Mouse (Mus musculus): ENCODE results near the gene Pycr2. TPM values are rescaled to one million over a fixed set of nuclear protein-coding genes. Genes with fewer than 3 reads are reported as not detected.
A peak's percentile ranks its signal among the peaks of the same experiment; 100 is the strongest.
"Not testable (repeated sequence)": the region's sequence is repeated elsewhere in the genome, so short reads cannot be mapped to it uniquely, and the experiment has no call there.

The Pycr2 gene
- polyA plus RNA-seq, 1 experiment from 2014 or later, result 42.1 TPM

DNA sequence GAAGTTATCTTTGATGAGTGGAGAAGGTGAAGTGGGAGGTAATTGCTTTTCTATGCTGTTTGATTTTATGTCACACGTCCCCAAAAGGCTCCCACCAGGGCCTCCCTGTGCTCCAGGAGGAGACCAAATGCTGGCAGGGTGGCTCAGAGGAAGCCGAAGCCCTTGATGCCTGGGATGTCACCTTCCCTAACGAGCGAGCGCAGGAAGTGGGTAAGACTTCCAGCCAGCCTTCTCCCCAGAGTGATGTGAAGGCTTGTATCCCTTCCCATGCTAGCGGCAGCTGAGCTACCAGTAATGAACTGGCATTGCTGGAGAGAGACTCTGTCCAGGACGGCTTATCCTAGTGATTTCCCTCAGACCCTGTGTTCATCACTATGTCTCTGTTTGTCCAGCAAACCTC, 20.4 kb upstream of the Pycr2 start:
- Histone ChIP-seq H3K4me2 (no peak overlapping the region), H3K4me1 (replicated peaks) (peaks cover 16% of the 10 kb centered on the region), H3K27me3 (0 out of 2 replicates have a peak, but pooled peaks cover 3% of the 10 kb centered on the region), H3K36me3 (no peaks in the 10 kb centered on the region), H3K9me3 (replicated peaks) (no peaks in the 10 kb centered on the region), H3K27ac (no peak overlapping the region), H3K9ac (no peak overlapping the region), H3K4me3 (no peak overlapping the region)
- no peak for ATAC-seq (replicated peaks; ENCODE audit: insufficient number of reproducible peaks, insufficient read depth, low FRiP score, low read depth)
- 19% methylated on average over 7 of the region's 7 CpGs for WGBS

DNA sequence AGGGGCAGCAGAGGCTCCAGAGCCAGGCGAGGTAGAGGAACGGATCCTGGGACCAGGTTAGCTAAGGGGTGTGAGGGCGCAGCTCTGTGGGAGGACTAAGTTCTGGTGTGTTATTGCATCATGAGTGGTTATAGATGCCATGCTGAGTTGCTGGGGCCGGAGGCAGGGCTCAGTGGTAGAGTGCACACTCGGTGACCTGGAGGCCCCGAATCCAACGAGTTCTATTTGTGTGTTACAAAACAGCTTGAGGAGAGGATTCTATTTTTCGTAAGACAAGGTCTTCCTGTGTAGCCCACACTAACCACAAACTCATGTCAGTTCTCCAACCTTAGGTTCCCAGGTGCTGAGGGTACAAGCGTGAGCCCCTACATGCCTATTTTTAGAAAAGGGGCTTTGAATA, 19.6 kb upstream of the Pycr2 start:
- Histone ChIP-seq H3K9me3 (replicated peaks) (no peaks in the 10 kb centered on the region), H3K4me1 (replicated peaks) (peaks cover 20% of the 10 kb centered on the region), H3K4me3 (no peak overlapping the region), H3K4me2 (peak overlapping the region; percentile 12; the same call in 1 of the 2 replicates), H3K9ac (no peak overlapping the region), H3K27me3 (0 out of 2 replicates have a peak, but pooled peaks cover 3% of the 10 kb centered on the region), H3K27ac (no peak overlapping the region), H3K36me3 (no peaks in the 10 kb centered on the region)
- ATAC-seq (replicated peaks; ENCODE audit: insufficient number of reproducible peaks, insufficient read depth, low FRiP score, low read depth), result no peak
- WGBS, result 62% methylated on average over 9 of the region's 9 CpGs

DNA sequence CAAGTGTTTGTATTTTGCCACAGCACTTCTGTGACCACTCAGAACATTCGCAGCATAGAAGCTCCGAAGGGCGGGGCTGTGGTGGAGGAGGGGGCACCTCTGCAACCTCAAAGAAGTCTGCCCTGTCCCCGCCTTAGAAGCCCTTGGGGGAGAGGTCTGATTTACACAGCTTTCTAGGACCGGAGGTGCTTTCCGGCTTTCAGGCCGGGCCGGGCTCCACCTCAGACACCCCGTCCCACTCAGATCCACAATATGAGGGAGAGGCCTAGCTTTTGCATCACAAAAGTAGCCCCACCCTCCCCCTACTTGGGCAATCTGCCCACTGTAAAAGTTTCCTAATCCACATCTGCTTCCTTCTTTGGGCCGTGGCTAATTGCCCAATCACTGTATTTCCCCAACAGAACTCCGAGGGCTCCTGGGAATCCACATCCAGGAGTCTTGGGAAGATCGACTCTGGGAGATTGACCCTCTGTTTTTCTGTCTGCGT, 15.5 kb upstream of the Pycr2 start:
- peak overlapping the region; percentile 4; the same call in 1 of the 2 replicates for H3K4me3 ChIP-seq
- H3K9ac ChIP-seq, result peak overlapping the region; percentile 13; the same call in 1 of the 2 replicates
- WGBS, result 11% methylated on average over 13 of the region's 13 CpGs
- H3K27me3 ChIP-seq, result peaks cover 20% of the 10 kb centered on the region
- peaks cover 20% of the 10 kb centered on the region for H3K4me1 ChIP-seq (replicated peaks)
- no peaks in the 10 kb centered on the region for H3K36me3 ChIP-seq
- ATAC-seq (replicated peaks; ENCODE audit: insufficient number of reproducible peaks, insufficient read depth, low FRiP score, low read depth), result peak; percentile 51
- peak overlapping the region; percentile 14; the same call in 1 of the 2 replicates for H3K27ac ChIP-seq
- no peaks in the 10 kb centered on the region for H3K9me3 ChIP-seq (replicated peaks)
- H3K4me2 ChIP-seq, result peak overlapping the region; percentile 49

DNA sequence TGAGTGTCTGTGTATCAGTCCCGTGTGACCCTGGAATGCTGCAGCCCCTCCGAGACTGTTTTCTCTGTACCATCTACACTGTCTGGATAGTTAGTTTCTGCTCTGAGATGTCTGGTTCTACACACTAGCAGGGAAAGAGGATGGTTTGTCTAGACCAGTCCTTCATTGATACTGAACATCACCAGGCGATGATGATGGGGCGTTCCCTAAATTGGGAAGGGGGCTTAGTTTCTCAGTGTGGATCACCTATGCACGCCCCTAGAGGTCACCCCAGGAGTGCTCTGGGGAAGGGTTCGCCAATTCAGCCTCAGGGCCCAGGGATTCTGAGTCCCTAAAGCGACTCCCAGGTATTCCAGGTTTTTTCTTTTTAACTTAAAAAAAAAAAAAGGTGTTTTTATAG, 14.9 kb upstream of the Pycr2 start:
- no peaks in the 10 kb centered on the region for H3K9me3 ChIP-seq (replicated peaks)
- peak overlapping the region; percentile 49 for H3K4me2 ChIP-seq
- no peak overlapping the region for H3K4me3 ChIP-seq
- peaks cover 15% of the 10 kb centered on the region for H3K4me1 ChIP-seq (replicated peaks)
- WGBS, result 48% methylated on average over 7 of the region's 7 CpGs
- 0 out of 2 replicates have a peak overlapping the region, but pooled peaks have one; percentile 13 for H3K9ac ChIP-seq
- H3K27ac ChIP-seq, result peak overlapping the region; percentile 14; the same call in 1 of the 2 replicates
- H3K36me3 ChIP-seq, result no peaks in the 10 kb centered on the region
- peaks cover 26% of the 10 kb centered on the region for H3K27me3 ChIP-seq
- peak; percentile 45; the same call in 1 of the 2 replicates for ATAC-seq (replicated peaks; ENCODE audit: insufficient number of reproducible peaks, insufficient read depth, low FRiP score, low read depth)

DNA sequence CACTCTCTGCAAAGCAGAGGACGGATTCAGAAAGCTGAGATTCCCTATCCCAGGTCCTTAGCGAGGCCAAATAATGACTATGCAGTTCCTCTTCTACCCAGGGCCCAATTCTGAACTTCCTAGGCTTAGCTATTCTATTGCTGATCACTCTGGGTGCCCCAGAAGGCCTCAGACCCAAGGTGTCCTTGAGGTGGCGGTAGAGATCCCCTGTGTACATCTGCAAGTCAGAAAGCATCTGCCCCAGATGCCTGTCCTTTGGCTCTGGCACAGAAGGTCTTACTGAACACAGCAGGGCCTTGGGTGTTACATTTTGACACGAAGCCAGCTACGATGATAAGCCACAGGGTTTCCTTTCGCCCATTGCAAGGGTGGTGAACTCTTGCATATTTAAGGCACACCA, 14.3 kb upstream of the Pycr2 start:
- Histone ChIP-seq H3K9ac (no peak overlapping the region), H3K4me2 (no peak overlapping the region), H3K4me1 (replicated peaks) (peaks cover 14% of the 10 kb centered on the region), H3K4me3 (no peak overlapping the region), H3K36me3 (no peaks in the 10 kb centered on the region), H3K27ac (no peak overlapping the region), H3K27me3 (peaks cover 30% of the 10 kb centered on the region), H3K9me3 (replicated peaks) (no peaks in the 10 kb centered on the region)
- 44% methylated on average over 6 of the region's 6 CpGs for WGBS
- no peak for ATAC-seq (replicated peaks; ENCODE audit: insufficient number of reproducible peaks, insufficient read depth, low FRiP score, low read depth)

DNA sequence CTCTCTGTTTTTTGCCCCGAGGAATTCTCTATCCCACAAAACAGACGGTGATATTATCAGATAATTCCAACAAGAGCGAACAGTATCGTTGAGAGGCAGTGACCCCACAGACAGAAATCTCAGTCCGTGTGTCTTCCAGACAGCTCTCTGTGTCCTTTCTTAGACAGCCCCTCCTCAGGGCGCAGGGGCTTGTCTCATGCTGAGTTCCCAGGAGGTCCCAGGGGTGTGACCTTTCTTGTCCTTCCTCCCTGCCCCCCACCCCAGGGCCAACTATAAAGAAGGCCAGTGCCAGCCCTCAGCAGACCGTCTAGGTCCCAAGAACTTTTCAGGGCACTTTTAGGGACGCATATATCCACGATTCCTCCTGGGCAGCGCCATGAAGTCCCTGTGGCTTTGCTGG, 11.3 kb upstream of the Pycr2 start, which contains the start of gene Lefty2:
Gene Lefty2, plus strand, starts transcription at position 301 of the 400 bp plus-strand sequence.
- no peak for ATAC-seq (replicated peaks; ENCODE audit: insufficient number of reproducible peaks, insufficient read depth, low FRiP score, low read depth)
- WGBS, result 43% methylated on average over 10 of the region's 10 CpGs
- no peaks in the 10 kb centered on the region for H3K9me3 ChIP-seq (replicated peaks)
- H3K27me3 ChIP-seq, result peaks cover 36% of the 10 kb centered on the region
- no peak within 1 kb of the TSS for H3K4me2 ChIP-seq
- H3K36me3 ChIP-seq, result no peaks in the 10 kb centered on the region
- H3K4me1 ChIP-seq (replicated peaks), result peaks cover 14% of the 10 kb centered on the region
- no peak within 1 kb of the TSS for H3K9ac ChIP-seq
- no peak within 1 kb of the TSS for H3K27ac ChIP-seq
- H3K4me3 ChIP-seq, result no peak within 1 kb of the TSS

DNA sequence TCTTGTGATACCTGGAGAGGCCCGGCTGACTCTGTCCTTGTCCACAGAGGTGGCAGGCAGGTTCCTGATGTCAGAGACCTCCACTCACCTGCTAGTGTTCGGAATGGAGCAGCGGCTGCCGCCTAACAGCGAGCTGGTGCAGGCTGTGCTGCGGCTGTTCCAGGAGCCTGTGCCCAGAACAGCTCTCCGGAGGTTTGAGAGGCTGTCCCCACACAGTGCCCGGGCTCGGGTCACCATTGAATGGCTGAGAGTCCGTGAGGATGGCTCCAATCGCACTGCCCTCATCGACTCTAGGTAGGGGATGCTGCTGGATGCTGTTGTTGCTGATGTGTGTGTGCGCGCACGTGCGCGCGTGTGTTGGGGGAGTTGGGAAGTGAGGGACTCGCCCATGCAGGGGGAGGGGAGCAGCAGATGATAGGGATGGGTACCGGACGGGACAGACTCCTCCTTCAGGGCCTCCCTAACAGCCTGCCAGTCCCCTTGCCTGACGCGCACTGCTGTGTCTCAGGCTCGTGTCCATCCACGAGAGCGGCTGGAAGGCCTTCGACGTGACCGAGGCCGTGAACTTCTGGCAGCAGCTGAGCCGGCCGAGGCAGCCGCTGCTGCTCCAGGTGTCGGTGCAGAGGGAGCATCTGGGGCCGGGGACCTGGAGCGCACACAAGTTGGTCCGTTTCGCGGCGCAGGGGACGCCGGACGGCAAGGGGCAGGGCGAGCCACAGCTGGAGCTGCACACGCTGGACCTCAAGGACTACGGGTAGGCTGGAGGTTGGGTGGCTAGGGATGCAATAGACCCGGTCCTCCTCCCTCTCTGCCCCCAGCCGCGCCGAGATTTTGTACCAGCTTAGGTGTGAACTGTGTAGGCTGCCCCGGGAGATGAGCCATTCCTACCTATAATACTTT, 9.8 kb upstream of the Pycr2 start:
- peak overlapping the region; percentile 53 for H3K4me2 ChIP-seq
- H3K36me3 ChIP-seq; H3K9ac ChIP-seq; H3K4me1 ChIP-seq (replicated peaks); ATAC-seq (replicated peaks; ENCODE audit: insufficient number of reproducible peaks, insufficient read depth, low FRiP score, low read depth); H3K27ac ChIP-seq; H3K9me3 ChIP-seq (replicated peaks): not testable (repeated sequence)
- H3K27me3 ChIP-seq, result peaks cover 36% of the 10 kb centered on the region
- 6% methylated on average over 51 of the region's 51 CpGs for WGBS
- peak overlapping the region; percentile 18 for H3K4me3 ChIP-seq

DNA sequence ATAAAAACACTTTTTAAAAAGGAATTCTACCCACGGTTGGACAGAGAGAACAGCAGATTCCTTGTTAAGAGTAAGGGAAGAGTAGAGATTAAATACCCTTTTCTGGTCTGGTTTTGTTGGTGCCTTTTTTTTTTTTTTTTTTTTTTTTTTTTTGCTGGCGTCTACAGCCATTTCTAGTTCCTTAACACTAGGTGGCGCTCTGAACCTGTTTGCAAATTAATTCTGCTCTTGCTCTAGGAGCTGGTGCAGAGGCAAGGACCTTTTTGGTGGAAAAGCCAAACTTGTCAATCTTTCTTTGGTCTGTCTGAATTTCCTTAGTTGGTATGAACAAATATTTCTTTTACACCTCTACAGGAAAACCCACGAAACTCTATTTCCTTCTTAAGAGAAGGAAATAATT, 3.0 kb upstream of the Pycr2 start:
- peaks cover 2% of the 10 kb centered on the region; the same call in 1 of the 2 replicates for H3K36me3 ChIP-seq
- no peak for ATAC-seq (replicated peaks; ENCODE audit: insufficient number of reproducible peaks, insufficient read depth, low FRiP score, low read depth)
- no peak overlapping the region for H3K27ac ChIP-seq
- 1% methylated on average over 4 of the region's 4 CpGs for WGBS
- no peaks in the 10 kb centered on the region for H3K27me3 ChIP-seq
- no peak overlapping the region for H3K9ac ChIP-seq
- no peaks in the 10 kb centered on the region for H3K9me3 ChIP-seq (replicated peaks)
- no peak overlapping the region for H3K4me3 ChIP-seq
- no peak overlapping the region for H3K4me2 ChIP-seq
- peaks cover 15% of the 10 kb centered on the region for H3K4me1 ChIP-seq (replicated peaks)

DNA sequence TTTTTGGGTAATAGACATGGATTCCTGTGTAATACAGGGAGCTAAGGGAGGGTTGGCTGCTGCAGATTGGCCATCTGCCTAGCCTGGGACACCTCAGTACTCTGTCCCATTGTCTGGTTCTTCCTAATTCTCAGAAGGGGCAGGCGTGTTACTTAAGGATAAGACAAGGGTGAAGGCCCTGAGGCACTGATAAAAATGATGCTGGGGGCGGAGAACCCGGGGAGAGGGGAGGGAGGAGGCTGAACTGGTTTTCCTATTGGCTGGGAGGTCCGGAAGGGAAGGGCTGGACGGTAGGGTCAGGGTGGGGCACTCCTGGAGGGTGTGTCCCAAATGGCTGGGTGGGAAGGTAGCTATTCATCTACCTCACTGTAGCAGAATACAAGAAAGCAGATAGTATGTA, 1.2 kb upstream of the Pycr2 start:
- 30% methylated on average over 5 of the region's 5 CpGs for WGBS
- Histone ChIP-seq H3K4me1 (replicated peaks) (peaks cover 15% of the 10 kb centered on the region), H3K27me3 (no peaks in the 10 kb centered on the region), H3K27ac (no peak overlapping the region), H3K4me3 (no peak overlapping the region), H3K36me3 (peaks cover 19% of the 10 kb centered on the region), H3K9me3 (replicated peaks) (no peaks in the 10 kb centered on the region), H3K4me2 (no peak overlapping the region), H3K9ac (no peak overlapping the region)
- ATAC-seq (replicated peaks; ENCODE audit: insufficient number of reproducible peaks, insufficient read depth, low FRiP score, low read depth), result no peak

DNA sequence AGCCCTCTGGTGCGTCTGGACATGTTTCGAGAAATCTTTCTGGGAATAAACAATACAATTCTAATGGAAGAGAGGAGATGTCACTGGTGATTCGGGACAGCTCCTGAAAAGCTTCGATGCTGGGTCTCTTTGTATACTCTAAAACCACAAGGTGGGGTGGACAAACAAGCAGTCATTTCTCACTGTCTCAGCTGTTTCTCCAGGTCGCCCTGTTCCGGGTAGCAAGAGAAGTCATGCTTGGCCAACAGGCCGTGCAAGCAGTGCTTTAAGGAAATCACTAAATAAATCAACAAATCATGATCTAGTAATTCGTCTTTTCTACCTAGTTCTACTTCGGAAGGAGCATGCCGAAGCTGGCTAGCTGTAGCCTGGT, 441 bp upstream of the Pycr2 start:
- Histone ChIP-seq H3K36me3 (peaks cover 24% of the 10 kb centered on the region), H3K4me3 (peak overlapping the region; percentile 81), H3K27ac (peak overlapping the region; percentile 66), H3K9me3 (replicated peaks) (no peaks in the 10 kb centered on the region), H3K4me1 (replicated peaks) (peaks cover 15% of the 10 kb centered on the region), H3K4me2 (peak overlapping the region; percentile 84), H3K27me3 (no peaks in the 10 kb centered on the region), H3K9ac (peak overlapping the region; percentile 44)
- WGBS, result 36% methylated on average over 10 of the region's 10 CpGs
- ATAC-seq (replicated peaks; ENCODE audit: insufficient number of reproducible peaks, insufficient read depth, low FRiP score, low read depth), result no peak

DNA sequence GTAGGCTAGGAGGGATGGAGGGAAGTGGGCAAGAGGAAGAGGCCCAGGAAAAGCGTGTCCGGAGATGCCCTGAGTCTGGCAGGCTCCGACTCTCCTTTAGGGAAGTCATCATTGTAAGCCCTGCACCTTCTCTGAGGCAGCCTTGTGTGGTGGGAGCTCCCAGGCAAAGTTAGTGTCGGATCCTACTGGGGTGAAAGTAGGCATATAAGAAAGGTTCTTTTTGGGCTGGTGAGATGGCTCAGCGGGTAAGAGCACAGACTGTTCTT, 655 bp downstream of the Pycr2 start:
- WGBS, result 3% methylated on average over 5 of the region's 5 CpGs
- no peak for ATAC-seq (replicated peaks; ENCODE audit: insufficient number of reproducible peaks, insufficient read depth, low FRiP score, low read depth)

More for the DNA sequence above, 655 bp downstream of the Pycr2 start:
- peaks cover 15% of the 10 kb centered on the region for H3K4me1 ChIP-seq (replicated peaks)
- no peaks in the 10 kb centered on the region for H3K9me3 ChIP-seq (replicated peaks)
- H3K27me3 ChIP-seq, result no peaks in the 10 kb centered on the region
- H3K4me2 ChIP-seq, result peak overlapping the region; percentile 84
- H3K4me3 ChIP-seq, result peak overlapping the region; percentile 81
- H3K27ac ChIP-seq, result peak overlapping the region; percentile 74; the same call in 1 of the 2 replicates
- H3K9ac ChIP-seq, result peak overlapping the region; percentile 84
- H3K36me3 ChIP-seq, result peaks cover 24% of the 10 kb centered on the region

All from heart, embryonic 15.5 days (tissue).